Mouse (Mus musculus) midbrain, embryonic 16.5 days (tissue): ENCODE measurements around the gene Dhx16. TPM values are rescaled to one million over a fixed set of nuclear protein-coding genes. Genes with fewer than 3 reads are reported as not detected.
"Not testable (repeated sequence)": the region's sequence is repeated elsewhere in the genome, so short reads cannot be mapped to it uniquely, and the experiment has no call there.

ENCODE experiments used
- ATAC-seq: fragments of 200-750 bp; cut with Nextera tagmentation; 2 replicates; pipeline ENCODE4 v1.8.0; 2017; ENCODE audit warnings: moderate TSS enrichment
- H3K27ac ChIP-seq: fragments of 300-500 bp; sonication (generic); 2 replicates; pipeline ENCODE4 v1.5.1; 2014; ENCODE audit warnings: mild to moderate bottlenecking, low read length, mixed read lengths
- H3K27me3 ChIP-seq: fragments of 300-500 bp; sonication (generic); 2 replicates; pipeline ENCODE4 v1.6.1; 2014; ENCODE audit warnings: low read depth, low read length, mixed read lengths; ENCODE audit not compliant: control insufficient read depth, insufficient read depth
- H3K36me3 ChIP-seq: fragments of 300-500 bp; sonication (generic); 2 replicates; pipeline ENCODE4 v1.6.1; 2014; ENCODE audit warnings: mild to moderate bottlenecking, low read length, moderate library complexity, mixed read lengths; ENCODE audit not compliant: control insufficient read depth, insufficient read depth
- H3K4me1 ChIP-seq: fragments of 300-500 bp; sonication (generic); 2 replicates; pipeline ENCODE4 v1.6.1; 2014; ENCODE audit warnings: mild to moderate bottlenecking, low read length, mixed read lengths; ENCODE audit not compliant: control insufficient read depth, insufficient read depth
- H3K4me2 ChIP-seq: fragments of 300-500 bp; sonication (generic); 2 replicates; pipeline ENCODE4 v1.6.1; 2014; ENCODE audit warnings: mild to moderate bottlenecking, low read length, mixed read lengths
- H3K4me3 ChIP-seq: fragments of 300-500 bp; sonication (generic); 2 replicates; pipeline ENCODE4 v1.5.1; 2014; ENCODE audit warnings: low read depth, mild to moderate bottlenecking, low read length, moderate library complexity, mixed read lengths
- H3K9ac ChIP-seq: fragments of 300-500 bp; sonication (generic); 2 replicates; pipeline ENCODE4 v1.6.1; 2014; ENCODE audit warnings: low read depth, low read length, mixed read lengths
- H3K9me3 ChIP-seq: fragments of 300-500 bp; sonication (generic); replicated peaks from 2 replicates; pipeline ENCODE4 v1.6.1; 2014; ENCODE audit warnings: mild to moderate bottlenecking, low read length, mixed read lengths; ENCODE audit not compliant: control insufficient read depth, poor library complexity, severe bottlenecking
- WGBS: fragments of 180-500 bp; shearing (Covaris S2); extraction: QIAGEN DNeasy Blood & Tissue Kit; methylation state at CpG from one replicate; pipeline ENCODE4 v1.1.7; 2014; 5-methylcytosine and 5-hydroxymethylcytosine counted together
- polyA plus RNA-seq: library from polyadenylated mRNA; unstranded; fragments of >200 nt; fragmentation: Nextera tagmentation; extraction: Ambion mirVana; gene quantifications from 2 replicates; pipeline ENCODE4 v1.2.1, GENCODE M21; 2015

The Dhx16 gene
- polyA plus RNA-seq, 1 experiment from 2014 or later = 30.5 TPM

DNA sequence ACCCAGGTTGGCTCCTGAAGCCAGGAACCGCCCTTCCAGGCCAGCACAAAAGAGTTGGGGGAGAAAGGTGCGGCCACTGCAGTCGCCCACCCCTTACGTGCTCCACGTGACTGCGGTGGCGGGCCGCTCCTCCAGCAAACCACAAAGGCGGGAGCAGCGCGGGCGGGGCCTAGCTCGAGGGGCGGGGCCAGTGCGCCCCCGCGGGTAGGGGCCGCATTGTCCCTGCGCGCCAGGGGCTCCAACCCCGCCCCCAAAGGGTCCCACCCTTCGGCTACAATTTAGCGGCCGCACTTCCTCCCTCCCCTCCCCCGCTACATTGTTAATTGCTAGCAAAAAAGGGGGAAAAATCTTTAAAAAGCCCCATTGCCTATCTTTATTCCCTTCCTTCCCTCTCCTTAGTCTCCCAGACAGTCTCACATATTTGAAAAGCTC lies 42.6 kb upstream of the Dhx16 start:
- under 1% methylated on average over 24 of the region's 25 CpGs for WGBS
- peaks cover 21% of the 10 kb centered on the region for H3K36me3 ChIP-seq
- H3K4me2 ChIP-seq = peak overlapping the region; percentile 81
- peak overlapping the region; percentile 72 for H3K4me3 ChIP-seq
- peak; percentile 12 for ATAC-seq
- H3K9me3 ChIP-seq = no peaks in the 10 kb centered on the region
- peak overlapping the region; percentile 97 for H3K27ac ChIP-seq
- H3K4me1 ChIP-seq = peaks cover 42% of the 10 kb centered on the region
- peak overlapping the region; percentile 93 for H3K9ac ChIP-seq
- H3K27me3 ChIP-seq = no peaks in the 10 kb centered on the region

- Histone ChIP-seq H3K9ac (peak overlapping the region; percentile 93), H3K4me3 (peak overlapping the region; percentile 72), H3K9me3 (no peaks in the 10 kb centered on the region), H3K4me2 (peak overlapping the region; percentile 81), H3K27ac (peak overlapping the region; percentile 97), H3K27me3 (no peaks in the 10 kb centered on the region), H3K36me3 (peaks cover 19% of the 10 kb centered on the region), H3K4me1 (peaks cover 44% of the 10 kb centered on the region)
- under 1% methylated on average over 18 of the region's 18 CpGs for WGBS
- no peak for ATAC-seq
These were observed 42.1 kb upstream of the Dhx16 start for GRCm38 (mm10) chr17:35837487-35837886.

DNA sequence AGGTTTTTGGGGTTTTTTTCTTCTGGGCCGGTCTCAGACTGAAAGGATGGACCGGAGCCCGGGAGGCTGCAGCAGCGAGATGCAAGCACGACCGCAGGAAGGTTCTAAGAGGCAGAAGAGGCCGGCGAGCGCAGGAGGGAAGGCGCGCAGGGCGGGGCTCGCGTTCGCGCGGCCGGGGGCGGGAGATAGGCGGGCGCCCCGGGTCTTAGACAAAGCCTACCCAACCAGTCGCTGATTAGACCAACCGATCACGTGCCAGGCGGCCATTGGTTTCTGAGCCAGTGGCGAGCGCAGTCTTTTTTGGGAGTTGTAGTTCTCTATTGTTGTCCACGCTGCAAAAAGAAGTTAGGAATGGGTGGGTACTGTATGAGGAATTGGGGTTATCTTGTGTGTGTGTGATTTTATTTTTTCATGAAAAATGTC lies 41.5 kb upstream of the Dhx16 start, which contains the start of gene Tubb5:
Gene Tubb5, minus strand, starts transcription at position 185 of the 423 bp plus-strand sequence.
- Histone ChIP-seq H3K27me3 (no peaks in the 10 kb centered on the region), H3K27ac (peak within 1 kb of the TSS; percentile 97), H3K36me3 (peaks cover 19% of the 10 kb centered on the region), H3K4me2 (peak within 1 kb of the TSS; percentile 81), H3K4me1 (peaks cover 40% of the 10 kb centered on the region), H3K9me3 (no peaks in the 10 kb centered on the region), H3K4me3 (peak within 1 kb of the TSS; percentile 72), H3K9ac (peak within 1 kb of the TSS; percentile 93)
- ATAC-seq = peak; percentile 80
- under 1% methylated on average over 29 of the region's 29 CpGs for WGBS

GRCm38 (mm10) chr17:35838570-35838969 lies 41.0 kb upstream of the Dhx16 start:
- ATAC-seq = no peak
- Histone ChIP-seq H3K9ac (peak overlapping the region; percentile 93), H3K4me3 (peak overlapping the region; percentile 72), H3K4me1 (peaks cover 36% of the 10 kb centered on the region), H3K27me3 (no peaks in the 10 kb centered on the region), H3K9me3 (no peaks in the 10 kb centered on the region), H3K4me2 (peak overlapping the region; percentile 62), H3K27ac (peak overlapping the region; percentile 97), H3K36me3 (peaks cover 19% of the 10 kb centered on the region)
- 2% methylated on average over 5 of the region's 5 CpGs for WGBS

GRCm38 (mm10) chr17:35839002-35839401 lies 40.6 kb upstream of the Dhx16 start:
- WGBS = 56% methylated on average over 3 of the region's 3 CpGs
- peaks cover 32% of the 10 kb centered on the region for H3K4me1 ChIP-seq

GRCm38 (mm10) chr17:35840561-35840960 lies 39.1 kb upstream of the Dhx16 start:
- ATAC-seq = no peak
- WGBS = 58% methylated on average over 14 of the region's 14 CpGs
- peak overlapping the region; percentile 3; the same call in 1 of the 2 replicates for H3K9ac ChIP-seq
- H3K36me3 ChIP-seq = peaks cover 3% of the 10 kb centered on the region; the same call in 1 of the 2 replicates
- H3K4me3 ChIP-seq = peak overlapping the region; percentile 59
- H3K27ac ChIP-seq = peak overlapping the region; percentile 61
- H3K27me3 ChIP-seq = no peaks in the 10 kb centered on the region
- peak overlapping the region; percentile 52 for H3K4me2 ChIP-seq
- no peaks in the 10 kb centered on the region for H3K9me3 ChIP-seq
- peaks cover 17% of the 10 kb centered on the region for H3K4me1 ChIP-seq

More at GRCm38 (mm10) chr17:35839002-35839401, 40.6 kb upstream of the Dhx16 start:
- not testable (repeated sequence) for H3K9me3 ChIP-seq, ATAC-seq, H3K27me3 ChIP-seq
- H3K4me2 ChIP-seq = peak overlapping the region; percentile 62
- H3K27ac ChIP-seq = peak overlapping the region; percentile 97
- peak overlapping the region; percentile 72 for H3K4me3 ChIP-seq
- peak overlapping the region; percentile 93 for H3K9ac ChIP-seq
- H3K36me3 ChIP-seq = peaks cover 17% of the 10 kb centered on the region

- peak within 1 kb of the TSS; percentile 59 for H3K4me3 ChIP-seq
- H3K27me3 ChIP-seq = no peaks in the 10 kb centered on the region
- H3K4me2 ChIP-seq = peak within 1 kb of the TSS; percentile 65
- H3K36me3 ChIP-seq = peaks cover 3% of the 10 kb centered on the region; the same call in 1 of the 2 replicates
- H3K4me1 ChIP-seq = peaks cover 12% of the 10 kb centered on the region
- H3K9ac ChIP-seq = peak within 1 kb of the TSS; percentile 47
- WGBS = under 1% methylated on average over 59 of the region's 59 CpGs
- no peaks in the 10 kb centered on the region for H3K9me3 ChIP-seq
- peak; percentile 91 for ATAC-seq
- H3K27ac ChIP-seq = peak within 1 kb of the TSS; percentile 66
These were observed 38.3 kb upstream of the Dhx16 start, which contains the start of gene Mdc1 for GRCm38 (mm10) chr17:35841076-35841950. Mdc1 (plus strand) TSS chr17:35841515.

DNA sequence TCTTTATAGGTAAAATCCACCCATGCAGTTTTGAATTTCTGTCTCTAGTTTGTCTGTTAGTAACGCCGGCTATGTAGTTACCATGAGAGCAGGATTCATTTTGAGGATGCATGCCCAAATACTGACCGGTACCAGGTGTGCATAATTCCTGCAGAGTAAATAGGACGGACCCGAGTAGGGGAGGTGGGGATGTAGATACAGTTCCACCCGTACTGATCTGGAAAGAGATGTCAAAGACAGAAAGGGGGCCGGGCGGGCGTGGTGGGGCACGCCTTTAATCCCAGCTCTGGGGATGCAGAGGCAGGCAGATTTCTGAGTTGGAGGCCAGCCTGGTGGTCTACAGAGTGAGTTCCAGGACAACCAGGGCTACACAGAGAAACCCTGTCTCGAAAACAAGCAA lies 37.6 kb upstream of the Dhx16 start:
- Histone ChIP-seq H3K4me1 (peaks cover 12% of the 10 kb centered on the region), H3K36me3 (peaks cover 3% of the 10 kb centered on the region; the same call in 1 of the 2 replicates), H3K4me3 (peak overlapping the region; percentile 59), H3K9me3 (no peaks in the 10 kb centered on the region), H3K9ac (peak overlapping the region; percentile 47), H3K27me3 (no peaks in the 10 kb centered on the region), H3K27ac (peak overlapping the region; percentile 66; the same call in 1 of the 2 replicates), H3K4me2 (peak overlapping the region; percentile 65)
- WGBS = 21% methylated on average over 11 of the region's 11 CpGs
- ATAC-seq = no peak

DNA sequence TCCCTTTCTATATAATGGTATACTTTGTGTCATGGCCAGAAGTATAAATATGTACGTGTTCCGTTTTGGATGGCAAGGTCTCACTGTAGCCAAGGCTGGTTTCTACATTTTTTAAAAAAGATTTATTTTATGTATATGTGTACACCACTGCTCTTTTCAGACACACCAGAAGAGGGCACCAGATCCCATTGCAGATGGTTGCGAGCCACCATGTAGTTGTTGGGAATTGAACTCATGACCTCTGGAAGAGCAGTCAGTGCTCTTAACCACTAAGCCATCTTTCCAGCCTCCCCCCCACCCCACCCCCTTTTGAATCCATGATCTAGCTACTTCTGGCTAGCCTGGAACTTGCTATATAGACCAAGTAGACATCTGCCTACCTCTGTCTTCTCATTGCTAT lies 36.1 kb upstream of the Dhx16 start:
- no peak overlapping the region for H3K27ac ChIP-seq
- H3K9ac ChIP-seq = no peak overlapping the region
- peaks cover 14% of the 10 kb centered on the region; the same call in 1 of the 2 replicates for H3K36me3 ChIP-seq
- H3K4me1 ChIP-seq = peaks cover 12% of the 10 kb centered on the region
- no peak overlapping the region for H3K4me3 ChIP-seq
- no peaks in the 10 kb centered on the region for H3K27me3 ChIP-seq
- no peak for ATAC-seq
- WGBS = 93% methylated on average over 3 of the region's 3 CpGs
- H3K4me2 ChIP-seq = no peak overlapping the region
- no peaks in the 10 kb centered on the region for H3K9me3 ChIP-seq
